Mouse (Mus musculus) MEL (cell line): ENCODE results near the gene Olfr1337.

Source experiments
- CTCF ChIP-seq, 3 experiments: IDR thresholded peaks in 2 of 3; conservative IDR thresholded peaks in 1 of 3; 2 replicates each; pipeline ENCODE4 v1.5.1; 2011 to 2012; ENCODE audit warnings: low read length in 3 of 3, low read depth in 2 of 3, mild to moderate bottlenecking in 2 of 3, improper control_type of control experiment in 1 of 3, inconsistent platforms in 1 of 3, mixed read lengths in 1 of 3, moderate library complexity in 1 of 3; ENCODE audit not compliant: control insufficient read depth in 1 of 3, insufficient read depth in 1 of 3, poor library complexity in 1 of 3, severe bottlenecking in 1 of 3
- MXI1 ChIP-seq: IDR thresholded peaks from 2 replicates; pipeline ENCODE4 v1.6.1; 2011; ENCODE audit warnings: mild to moderate bottlenecking, low read depth, low read length, improper control_type of control experiment

DNA sequence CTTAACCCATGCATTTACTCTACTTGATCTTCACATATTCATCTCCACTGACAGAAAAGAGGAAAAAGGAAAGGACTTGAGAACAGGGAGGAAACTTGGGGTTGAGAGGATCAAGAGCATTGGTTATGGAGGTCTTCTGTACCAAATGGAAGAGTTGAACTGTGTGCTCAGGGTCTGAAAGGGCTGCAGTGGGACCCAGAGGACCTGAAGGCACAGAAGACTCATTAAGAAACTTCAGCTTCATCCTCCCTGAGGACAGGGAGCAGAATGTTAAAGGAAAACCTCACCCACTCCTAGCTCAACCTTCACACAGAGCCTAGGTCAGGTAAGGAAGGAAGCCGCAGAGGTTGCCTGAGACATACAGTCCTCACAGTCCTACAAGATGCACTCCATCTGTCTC lies 50.5 kb downstream of the Olfr1337 start, which contains the start of gene Olfr1339:
- TF ChIP-seq CTCF (IDR thresholded peaks at IDR 0.05 in 2 of 3, conservative IDR thresholded peaks at IDR 0.05 in 1 of 3; ENCODE audit: control insufficient read depth in 1 of 3, insufficient read depth in 1 of 3, low read depth in 2 of 3, low read length in 3 of 3, poor library complexity in 1 of 3, severe bottlenecking in 1 of 3), result no peak
- no peak for TF ChIP-seq MXI1
